Mouse (Mus musculus): ENCODE results near the gene Serinc2. TPM values are rescaled to one million over a fixed set of nuclear protein-coding genes. Genes with fewer than 3 reads are reported as not detected.

The Serinc2 gene
- polyA plus RNA-seq (2012; rRNA removed) = 134 and 172 TPM in 2 replicates

DNA sequence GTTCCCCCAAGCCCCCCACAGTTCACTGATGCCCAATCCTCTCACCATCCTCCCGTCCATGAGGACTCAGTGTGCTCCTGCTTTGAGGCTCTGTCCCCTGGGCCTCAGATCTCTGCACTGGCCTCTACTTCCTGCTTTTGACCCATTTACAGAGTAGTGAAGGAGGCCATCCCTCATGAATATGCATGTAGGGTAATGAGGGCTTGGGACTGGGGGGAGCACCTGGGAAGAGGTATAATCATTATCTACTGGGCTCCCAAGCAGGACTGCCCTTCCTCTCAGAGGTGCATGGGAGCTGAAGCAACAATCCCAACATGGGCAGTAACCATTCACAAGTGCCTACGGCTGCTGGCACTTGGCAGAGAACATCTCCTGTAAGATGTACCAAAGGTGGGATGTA is at the start of gene Serinc2:
TSS of gene Serinc2 (minus strand) at position 101 of the 400 bp plus-strand sequence.
- DNase-seq (ENCODE audit: low read depth) = no peak

DNA sequence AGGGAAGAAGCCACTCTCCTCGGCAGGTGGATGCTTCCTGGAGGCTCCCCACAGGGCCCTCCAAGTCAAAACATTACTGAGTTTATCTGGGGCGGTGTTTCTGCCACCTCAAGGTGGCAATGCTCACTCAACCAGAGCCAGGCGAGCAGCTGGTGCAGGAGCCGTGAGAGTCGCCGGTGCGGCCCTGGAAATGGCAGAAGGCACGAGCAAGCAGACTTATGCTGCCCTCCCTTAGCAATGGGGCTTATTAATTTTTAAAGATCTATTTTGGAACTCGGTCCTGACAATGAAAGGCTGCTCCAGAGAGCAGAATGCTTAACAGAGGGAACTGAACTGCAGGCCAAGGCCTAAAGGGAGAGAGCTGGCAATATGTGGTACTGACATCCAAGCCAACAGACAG is 48.4 kb upstream of the Serinc2 start:
- DNase-seq (ENCODE audit: low read depth) = no peak

DNA sequence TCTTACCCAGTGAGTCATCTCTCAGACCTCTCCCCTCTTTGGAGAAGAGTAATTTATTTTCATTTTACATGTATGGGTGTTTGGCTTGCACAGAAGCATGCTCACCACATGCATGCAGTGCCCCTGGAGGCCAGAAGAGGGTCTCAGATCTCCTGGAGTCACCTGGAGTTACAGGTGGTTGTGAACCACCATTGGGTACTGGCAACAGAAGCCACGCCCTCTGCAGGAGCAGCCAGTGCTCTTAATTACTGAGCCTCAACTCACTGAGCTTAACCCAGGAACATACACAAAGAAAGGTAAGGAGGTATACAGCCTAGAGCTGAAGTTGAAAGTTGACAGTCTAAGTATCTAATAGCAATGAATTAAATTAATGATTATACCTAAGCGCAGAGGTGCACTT is 46.4 kb upstream of the Serinc2 start:
- DNase-seq (ENCODE audit: low read depth) = no peak

- no peak for DNase-seq (ENCODE audit: low read depth)
These were observed 44.6 kb upstream of the Serinc2 start for GRCm38 (mm10) chr4:130323607-130324006.

DNA sequence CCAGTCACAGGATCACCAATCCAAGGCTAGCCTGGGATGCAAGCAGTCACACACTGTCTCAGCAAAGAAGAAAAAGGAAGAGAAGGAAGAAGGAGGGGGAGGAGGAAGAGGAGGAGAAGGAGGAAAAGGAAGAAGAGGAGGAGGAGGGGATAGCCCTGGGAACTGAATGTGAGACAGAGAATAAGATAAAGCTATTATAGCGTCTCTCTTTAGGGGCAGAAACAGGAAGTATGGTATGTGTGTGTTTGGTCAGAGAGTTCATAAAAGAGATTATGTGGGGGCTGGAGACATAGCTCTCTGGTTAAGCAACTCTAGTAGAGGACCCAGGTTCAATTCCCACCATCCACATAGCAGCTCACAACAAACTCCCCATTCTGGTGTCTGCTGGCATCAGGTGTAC is 44.2 kb upstream of the Serinc2 start:
- DNase-seq (ENCODE audit: low read depth) = no peak

DNA sequence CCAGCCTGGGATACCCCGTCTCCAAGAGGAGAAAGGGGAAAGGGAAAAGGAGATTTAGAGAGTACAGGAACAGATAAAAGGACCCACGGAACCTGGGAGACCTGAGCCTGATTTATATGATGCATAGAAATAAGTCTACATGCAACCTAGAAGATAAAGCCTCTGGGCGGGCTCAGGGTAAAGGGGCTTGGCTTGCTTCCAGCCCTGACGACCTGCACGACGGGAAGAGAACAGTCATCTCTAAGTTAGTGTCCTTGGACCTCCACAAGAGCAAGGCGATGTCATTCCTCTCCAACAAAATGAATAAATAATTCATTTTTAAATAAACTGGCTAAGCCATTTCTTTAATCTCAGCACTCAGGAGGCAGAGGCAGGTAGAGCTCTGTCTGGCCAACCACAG is 43.6 kb upstream of the Serinc2 start:
- no peak for DNase-seq (ENCODE audit: low read depth)

DNA sequence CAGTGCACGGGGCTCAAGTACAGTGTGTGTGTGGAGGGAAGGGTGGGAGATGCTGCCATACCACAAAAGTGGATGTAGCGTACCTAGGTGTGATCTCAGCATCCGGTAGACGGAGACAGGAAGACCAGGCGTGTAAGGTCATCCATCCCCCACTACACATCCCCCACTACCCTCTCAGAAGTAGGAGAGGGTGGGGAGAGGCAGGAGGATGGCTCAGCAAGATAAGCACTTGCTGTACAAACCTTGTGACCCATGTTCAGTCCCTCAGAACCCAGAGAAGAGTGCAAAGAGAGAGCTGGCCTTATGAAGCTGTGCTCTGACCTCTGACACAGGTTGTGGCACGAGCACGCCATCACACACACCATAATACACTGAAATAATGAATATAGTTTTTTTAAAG is 42.6 kb upstream of the Serinc2 start:
- DNase-seq (ENCODE audit: low read depth) = no peak

GRCm38 (mm10) chr4:130319564-130319963 is 40.6 kb upstream of the Serinc2 start:
- no peak for DNase-seq (ENCODE audit: low read depth)

GRCm38 (mm10) chr4:130318122-130318521 is 39.1 kb upstream of the Serinc2 start:
- no peak for DNase-seq (ENCODE audit: low read depth)

- DNase-seq (ENCODE audit: low read depth) = no peak
These were observed 37.7 kb upstream of the Serinc2 start for GRCm38 (mm10) chr4:130316691-130317090.

DNA sequence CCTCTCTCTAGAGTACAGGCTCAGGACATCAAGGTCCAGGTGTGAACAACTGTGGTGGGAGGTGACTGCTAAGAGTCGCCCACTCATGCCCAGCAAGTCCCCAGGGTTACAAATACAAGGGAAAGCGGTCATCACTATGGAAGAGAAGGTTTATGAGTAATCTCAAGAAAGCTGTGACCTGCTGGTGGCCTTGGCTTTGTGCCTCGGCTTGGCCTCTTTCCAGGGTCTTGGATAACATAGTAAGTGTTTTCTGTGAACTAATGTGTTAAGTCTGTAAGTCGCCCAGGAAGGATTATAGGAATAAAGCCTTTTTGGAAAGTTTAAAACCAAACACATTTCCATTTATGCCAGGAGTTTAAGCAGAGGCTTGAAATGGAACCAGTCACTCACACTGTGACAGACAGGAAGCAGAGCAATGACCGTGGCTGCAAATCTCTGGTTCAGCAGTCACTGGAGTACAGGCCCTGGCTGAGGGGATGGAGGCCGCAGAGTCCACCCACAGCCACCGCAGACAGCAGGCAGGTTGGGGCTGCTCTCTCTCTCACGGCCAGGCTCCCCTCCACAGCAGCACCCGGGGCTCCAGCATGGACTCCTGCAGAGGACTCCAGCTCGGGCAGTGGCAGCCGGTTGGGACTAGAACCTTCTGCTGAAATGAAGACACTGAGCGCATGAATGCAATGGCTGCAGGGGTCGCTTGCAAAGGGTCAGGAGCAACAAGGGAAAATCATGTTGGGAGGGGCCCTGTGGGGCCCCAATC is 36.9 kb upstream of the Serinc2 start:
- DNase-seq (ENCODE audit: low read depth) = no peak

DNA sequence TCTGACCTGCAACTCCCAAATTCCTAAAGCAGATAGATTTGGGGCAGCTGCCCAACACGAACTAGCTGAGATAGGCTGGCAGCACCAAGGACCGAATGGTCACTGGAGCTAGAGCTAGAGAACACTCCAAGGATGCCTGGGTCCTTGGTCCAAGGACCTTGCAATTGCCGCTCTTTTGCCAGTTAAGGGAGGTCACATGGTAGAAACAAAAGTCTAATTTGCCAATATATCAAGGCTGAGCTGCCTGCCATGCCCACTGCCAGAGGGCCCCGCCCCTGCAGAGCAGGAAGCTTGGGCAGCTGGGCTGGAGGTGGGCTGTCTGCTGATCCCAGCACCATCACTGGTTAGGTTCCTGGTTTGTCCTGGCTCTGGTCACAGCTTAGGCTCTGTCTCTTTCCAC is 34.5 kb upstream of the Serinc2 start:
- DNase-seq (ENCODE audit: low read depth) = no peak

DNA sequence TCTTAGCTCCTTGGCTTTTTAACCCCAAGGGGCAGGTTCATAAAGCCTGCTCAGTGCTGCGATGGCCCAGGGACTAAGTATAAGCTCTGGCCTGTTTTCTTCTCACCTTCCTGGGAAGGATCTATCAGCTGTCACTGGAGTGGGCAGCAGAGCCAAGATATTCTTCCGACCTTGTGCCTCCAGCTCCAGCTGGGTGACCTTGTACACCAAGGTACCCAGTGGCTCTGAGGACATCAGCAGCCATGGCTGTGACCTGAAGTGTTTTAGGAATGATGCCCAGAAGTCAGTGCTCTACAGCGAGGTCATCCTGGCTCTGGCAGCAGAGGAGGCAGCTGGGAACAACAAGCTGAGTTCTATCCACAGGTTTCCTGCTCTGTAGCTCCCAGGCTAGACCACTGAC is 33.5 kb upstream of the Serinc2 start:
- no peak for DNase-seq (ENCODE audit: low read depth)

DNA sequence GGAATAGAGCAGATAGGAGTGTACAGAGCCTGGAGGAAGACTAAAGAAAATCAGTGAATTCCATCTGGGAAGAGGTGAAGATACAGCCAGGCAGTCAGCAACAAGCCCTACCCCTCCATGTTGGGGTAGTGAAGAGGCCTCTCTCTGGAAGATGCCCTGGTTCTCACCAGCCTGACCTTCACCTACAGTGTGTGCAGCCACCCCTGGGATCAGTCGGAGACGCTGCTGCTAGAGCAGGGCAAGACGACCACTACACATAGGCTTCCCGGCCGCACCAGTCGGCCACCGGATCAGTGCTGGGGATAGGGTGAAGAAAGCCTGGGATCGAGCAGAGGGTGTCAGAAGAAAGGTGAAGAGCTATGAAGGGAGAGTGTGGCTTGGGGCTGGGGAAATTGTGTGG is 30.2 kb upstream of the Serinc2 start:
- no peak for DNase-seq (ENCODE audit: low read depth)

GRCm38 (mm10) chr4:130308231-130309081 is 29.5 kb upstream of the Serinc2 start, which contains the start of the genes Fabp3 and Gm10570:
Gene Fabp3 (plus strand): TSS chr4:130308595.
Gene Gm10570 (minus strand): TSS chr4:130308674.
- no peak for DNase-seq (ENCODE audit: low read depth)

GRCm38 (mm10) chr4:130307851-130308230 is 28.8 kb upstream of the Serinc2 start:
- DNase-seq (ENCODE audit: low read depth) = no peak

DNA sequence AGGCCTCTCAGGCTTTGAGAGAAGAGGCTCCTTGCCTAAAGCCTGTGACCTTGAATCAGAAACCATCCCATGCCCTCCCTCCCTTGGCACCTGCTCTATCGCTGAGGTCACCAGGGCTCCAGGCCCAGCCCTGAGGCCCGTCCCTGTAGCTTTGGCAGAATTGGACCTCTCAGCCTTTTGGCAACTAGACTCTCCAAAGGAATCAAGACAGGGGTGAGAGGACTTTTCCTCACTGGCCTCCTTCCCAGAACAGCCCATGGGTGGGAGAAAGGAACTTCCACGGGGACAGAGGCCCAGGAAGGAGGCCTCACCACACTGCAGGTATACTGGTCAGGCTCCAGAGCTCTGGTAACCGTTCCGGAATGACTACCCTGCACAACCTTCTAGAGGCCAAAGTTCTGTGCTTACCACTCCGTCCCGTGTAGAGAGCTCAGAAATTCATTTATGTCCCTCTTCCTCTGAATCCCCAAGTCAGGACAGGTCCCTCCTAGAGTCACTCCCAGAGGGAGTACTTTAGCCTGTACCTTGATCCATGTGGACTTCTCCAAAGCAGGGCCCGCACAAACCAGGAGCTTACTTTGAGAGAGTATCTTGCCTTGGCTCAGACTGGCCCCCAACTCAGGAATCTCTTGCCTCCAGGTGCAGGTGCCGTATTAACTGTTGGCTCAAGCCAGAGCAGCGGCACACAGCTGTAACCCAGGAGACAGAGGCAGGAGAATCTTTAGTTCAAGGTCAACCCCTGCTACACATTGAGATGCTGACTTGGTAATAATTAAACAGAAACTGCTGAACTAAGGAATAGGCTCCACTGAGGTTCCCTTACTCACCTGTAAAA is 28.0 kb upstream of the Serinc2 start:
- DNase-seq (ENCODE audit: low read depth) = no peak

DNA sequence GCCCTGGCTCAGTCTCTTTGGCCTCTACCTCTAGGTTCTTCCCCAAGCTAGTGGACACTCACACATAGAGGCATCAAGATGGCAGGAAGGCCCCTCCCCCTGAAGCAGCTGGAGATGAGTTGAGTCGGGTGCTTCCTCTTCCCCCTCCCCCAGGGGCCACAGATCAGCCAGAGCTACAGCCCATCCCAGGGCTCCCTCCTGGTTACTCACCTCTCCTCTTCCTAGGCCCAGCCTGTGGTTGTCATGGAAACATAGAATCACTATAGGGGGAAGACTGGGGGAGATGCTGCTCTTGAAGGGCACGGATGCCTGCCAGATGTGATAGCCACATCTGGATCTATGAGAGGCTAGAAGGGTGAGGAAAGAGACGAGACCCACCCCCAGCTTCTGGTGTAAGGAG is 25.7 kb upstream of the Serinc2 start:
- DNase-seq (ENCODE audit: low read depth) = no peak

DNA sequence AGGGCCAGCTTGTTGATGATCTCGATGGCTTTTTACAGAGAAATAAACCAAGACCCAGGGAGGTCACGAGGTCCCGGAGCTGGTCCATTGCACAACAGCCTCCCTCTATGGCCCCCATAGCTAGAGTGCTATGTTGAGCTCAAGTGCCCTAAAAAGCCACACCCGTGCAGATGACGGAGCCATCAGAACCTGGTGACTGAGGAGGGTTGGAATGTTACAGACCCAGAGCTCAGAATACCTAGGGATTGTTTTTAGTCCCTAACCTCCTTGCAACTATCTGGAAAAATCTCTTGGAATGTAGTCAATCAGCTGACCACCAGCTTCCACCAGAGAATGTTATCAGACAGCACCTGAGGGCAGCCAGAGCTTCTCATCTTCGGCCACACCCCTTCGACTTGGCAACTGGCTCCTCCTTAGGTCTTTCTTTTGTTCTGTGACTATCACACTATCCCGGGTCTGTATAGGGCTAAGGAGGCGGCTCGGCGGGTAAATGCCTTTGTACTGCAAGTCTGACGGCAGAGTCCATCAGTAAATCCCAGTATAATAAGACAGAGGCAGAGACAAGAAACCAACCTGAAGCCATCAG is 23.4 kb upstream of the Serinc2 start:
- no peak for DNase-seq (ENCODE audit: low read depth)

DNA sequence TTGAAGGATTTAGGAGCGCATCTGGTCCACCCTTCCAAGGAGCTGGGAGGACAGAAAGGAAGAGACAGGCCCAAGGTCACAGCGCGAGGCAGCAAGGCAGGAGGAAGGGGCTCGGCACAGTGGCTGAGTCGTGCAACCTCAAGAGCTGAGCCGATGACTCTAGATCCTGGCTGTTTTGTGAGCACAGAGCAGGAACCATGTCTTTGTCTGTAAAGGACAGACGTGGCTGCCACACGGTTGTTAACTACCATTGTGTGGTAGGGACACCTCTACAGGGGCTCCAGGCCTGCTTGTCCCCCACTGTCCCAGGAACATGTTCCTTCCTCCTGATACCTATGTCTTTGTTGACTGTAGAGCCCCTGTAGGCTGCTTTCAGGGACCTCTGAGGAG is 20.6 kb upstream of the Serinc2 start:
- no peak for DNase-seq (ENCODE audit: low read depth)

DNA sequence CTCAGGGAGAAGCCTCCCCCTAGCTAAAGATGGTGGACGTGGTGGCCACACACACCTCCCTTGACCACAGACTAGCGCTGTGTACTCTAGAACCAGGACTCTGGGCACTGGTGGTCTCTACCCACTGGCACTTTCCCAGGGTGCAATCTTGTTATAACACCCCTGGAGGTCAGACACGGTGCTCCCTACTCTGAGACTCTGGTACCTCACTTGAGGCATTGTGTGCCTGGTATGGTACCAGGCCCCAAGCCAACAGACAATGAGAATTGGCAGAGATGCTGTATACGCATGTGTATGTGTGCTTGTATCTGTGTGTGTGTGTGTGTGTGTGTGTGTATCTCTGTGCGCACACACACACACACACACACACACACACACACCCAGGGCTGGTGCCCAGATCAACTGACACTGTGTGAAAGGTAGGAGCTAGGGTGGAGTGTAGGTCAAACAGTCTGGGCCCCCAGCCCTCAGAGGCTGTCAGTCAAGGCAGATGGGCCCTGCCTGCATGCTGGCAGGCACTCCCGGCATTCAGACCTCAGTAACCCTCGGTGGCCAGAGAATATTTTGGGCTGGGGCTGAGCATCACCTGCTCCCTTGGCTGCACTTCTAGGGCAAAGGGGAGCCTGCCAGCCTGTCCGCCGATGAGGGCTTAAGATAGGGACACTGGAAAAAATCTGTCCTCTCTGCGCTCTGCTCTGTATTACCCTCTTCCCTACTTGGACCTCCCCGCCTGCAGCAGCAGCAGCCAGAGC is 20.0 kb upstream of the Serinc2 start:
- DNase-seq (ENCODE audit: low read depth) = no peak
